Mouse (Mus musculus) cerebellum, adult 2 months (tissue): ENCODE measurements at regions not wholly inside any gene's neighbourhood (a gene's known extent, or its start where the extent isn't known, plus 50 kb on each side); places are given as distances from the start of the nearest gene placed in this dataset.

ENCODE experiments used
- CTCF ChIP-seq: fragments of 200-500 bp; IDR thresholded peaks from 2 replicates; pipeline ENCODE4 v1.5.1; 2011; ENCODE audit warnings: low read depth, mild to moderate bottlenecking, control low read depth, low read length, moderate library complexity, borderline replicate concordance; ENCODE audit not compliant: insufficient read depth
- POLR2A ChIP-seq: fragments of 200-500 bp; IDR thresholded peaks from 2 replicates; pipeline ENCODE4 v1.6.1; 2011; ENCODE audit warnings: low read length, control low read depth, borderline replicate concordance; ENCODE audit not compliant: insufficient read depth

- TF ChIP-seq POLR2A, result no peak
- no peak for TF ChIP-seq CTCF
These were observed 198.0 kb downstream of the Irx2 start for GRCm38 (mm10) chr13:72826613-72827012.
